Mouse (Mus musculus) heart, embryonic 14.5 days (tissue): ENCODE measurements around the gene Upk3b. TPM values are rescaled to one million over a fixed set of nuclear protein-coding genes. Genes with fewer than 3 reads are reported as not detected.

Experiments
- ATAC-seq: fragments of 200-750 bp; cut with Nextera tagmentation; 2 replicates; pipeline ENCODE4 v1.8.0; 2017; ENCODE audit warnings: low read depth, moderate TSS enrichment; ENCODE audit not compliant: insufficient number of reproducible peaks, insufficient read depth, low FRiP score
- H3K27ac ChIP-seq, 2 experiments: fragments of 200-500 bp in 1 of 2; fragments of 300-500 bp in 1 of 2; sonication (generic) in 1 of 2; replicated peaks in 1 of 2; 2 replicates each; pipeline ENCODE4 v1.5.1; 2012 to 2014; ENCODE audit warnings: low read depth in 2 of 2, low read length in 2 of 2, control low read depth in 1 of 2, mild to moderate bottlenecking in 1 of 2, mixed read lengths in 1 of 2; ENCODE audit not compliant: control insufficient read depth in 1 of 2, insufficient read depth in 1 of 2
- H3K27me3 ChIP-seq: fragments of 300-500 bp; sonication (generic); 2 replicates; pipeline ENCODE4 v1.6.1; 2014; ENCODE audit warnings: mild to moderate bottlenecking, low read length, control low read depth; ENCODE audit not compliant: control insufficient read depth, insufficient read depth
- H3K36me3 ChIP-seq: fragments of 300-500 bp; sonication (generic); 2 replicates; pipeline ENCODE4 v1.6.1; 2014; ENCODE audit warnings: mild to moderate bottlenecking, control low read depth, low read length, mixed read lengths; ENCODE audit not compliant: control insufficient read depth, insufficient read depth
- H3K4me1 ChIP-seq, 2 experiments: fragments of 200-500 bp in 1 of 2; fragments of 300-500 bp in 1 of 2; sonication (generic) in 1 of 2; 2 replicates each; pipeline ENCODE4 v1.6.1; 2012 to 2014; ENCODE audit warnings: low read length in 2 of 2, control low read depth in 1 of 2, mixed read lengths in 1 of 2; ENCODE audit not compliant: control insufficient read depth in 2 of 2, insufficient read depth in 2 of 2
- H3K4me2 ChIP-seq: fragments of 300-500 bp; sonication (generic); 2 replicates; pipeline ENCODE4 v1.6.1; 2014; ENCODE audit warnings: mild to moderate bottlenecking, low read length
- H3K4me3 ChIP-seq, 2 experiments: fragments of 200-500 bp in 1 of 2; fragments of 300-500 bp in 1 of 2; sonication (generic) in 1 of 2; 2 replicates each; pipeline ENCODE4 v1.5.1; 2012 to 2014; ENCODE audit warnings: low read length in 2 of 2, mild to moderate bottlenecking in 2 of 2, control low read depth in 1 of 2, low read depth in 1 of 2, moderate library complexity in 1 of 2; ENCODE audit not compliant: control insufficient read depth in 1 of 2, insufficient read depth in 1 of 2
- H3K9ac ChIP-seq: fragments of 300-500 bp; sonication (generic); 2 replicates; pipeline ENCODE4 v1.6.1; 2014; ENCODE audit warnings: mild to moderate bottlenecking, low read length
- H3K9me3 ChIP-seq: fragments of 300-500 bp; sonication (generic); 2 replicates; pipeline ENCODE4 v1.6.1; 2016; ENCODE audit warnings: low read length, control low read depth; ENCODE audit not compliant: control insufficient read depth
- WGBS: fragments of 180-500 bp; shearing (Covaris S2); extraction: QIAGEN DNeasy Blood & Tissue Kit; methylation state at CpG from one replicate; pipeline ENCODE4 v1.1.7; 2014; 5-methylcytosine and 5-hydroxymethylcytosine counted together
- polyA plus RNA-seq: library from polyadenylated mRNA; unstranded; fragments of >200 nt; fragmentation: Nextera tagmentation; extraction: Ambion mirVana; gene quantifications from 2 replicates; pipeline ENCODE4 v1.2.1, GENCODE M21; 2014

Upk3b gene
- polyA plus RNA-seq: 22.5 and 35.4 TPM in 2 replicates

GRCm38 (mm10) chr5:136038258-136039214, at the start of gene Upk3b:
Upk3b (plus strand) TSS chr5:136038496.
- no peaks in the 10 kb centered on the region for H3K9me3 ChIP-seq
- peak within 1 kb of the TSS in 1 of 2 experiments; percentile 18; a peak in 1 of 4 replicates for H3K27ac ChIP-seq
- no peak within 1 kb of the TSS for H3K9ac ChIP-seq
- H3K4me3 ChIP-seq: peak within 1 kb of the TSS in 1 of 2 experiments; percentile 12; a peak in 2 of 4 replicates
- H3K36me3 ChIP-seq: no peaks in the 10 kb centered on the region
- ATAC-seq: peak; percentile 28; the same call in 1 of the 2 replicates
- H3K27me3 ChIP-seq: no peaks in the 10 kb centered on the region
- H3K4me1 ChIP-seq: peaks cover 0 to 6% of the 10 kb centered on the region in 2 experiments; a peak in 2 of 4 replicates
- no peak within 1 kb of the TSS for H3K4me2 ChIP-seq
- 42% methylated on average over 17 of the region's 17 CpGs for WGBS

- no peaks in the 10 kb centered on the region for H3K36me3 ChIP-seq
- no peak overlapping the region for H3K9ac ChIP-seq
- no peaks in the 10 kb centered on the region for H3K9me3 ChIP-seq
- no peaks in the 10 kb centered on the region for H3K27me3 ChIP-seq
- H3K4me2 ChIP-seq: no peak overlapping the region
- H3K4me3 ChIP-seq: no peak overlapping the region
- ATAC-seq: no peak
- WGBS: 71% methylated on average over 5 of the region's 5 CpGs
- peaks cover 0 to 5% of the 10 kb centered on the region in 2 experiments; a peak in 1 of 4 replicates for H3K4me1 ChIP-seq
- H3K27ac ChIP-seq: no peak overlapping the region
These were observed 47.7 kb upstream of the Upk3b start for GRCm38 (mm10) chr5:135990601-135991000.

GRCm38 (mm10) chr5:135993381-135993965, 44.8 kb upstream of the Upk3b start:
- H3K36me3 ChIP-seq: peaks cover 24% of the 10 kb centered on the region
- H3K27ac ChIP-seq: no peak overlapping the region
- no peak overlapping the region for H3K4me2 ChIP-seq
- no peak for ATAC-seq
- H3K9me3 ChIP-seq: no peaks in the 10 kb centered on the region
- H3K9ac ChIP-seq: no peak overlapping the region
- H3K4me3 ChIP-seq: no peak overlapping the region
- WGBS: 43% methylated on average over 5 of the region's 5 CpGs
- peaks cover 0 to 8% of the 10 kb centered on the region in 2 experiments; a peak in 1 of 4 replicates for H3K4me1 ChIP-seq
- H3K27me3 ChIP-seq: no peaks in the 10 kb centered on the region

- Histone ChIP-seq H3K9me3 (no peaks in the 10 kb centered on the region), H3K27me3 (no peaks in the 10 kb centered on the region), H3K4me2 (no peak overlapping the region), H3K4me3 (peak overlapping the region in 1 of 2 experiments; percentile 81; a peak in 2 of 4 replicates), H3K36me3 (peaks cover 32% of the 10 kb centered on the region), H3K27ac (no peak overlapping the region; a peak in 1 of 4 replicates), H3K9ac (no peak overlapping the region), H3K4me1 (peaks cover 0 to 8% of the 10 kb centered on the region in 2 experiments; a peak in 1 of 4 replicates)
- no peak for ATAC-seq
- WGBS: 60% methylated on average over 8 of the region's 8 CpGs
These were observed 44.0 kb upstream of the Upk3b start for GRCm38 (mm10) chr5:135994335-135994724.

GRCm38 (mm10) chr5:135994725-135995687, 43.3 kb upstream of the Upk3b start, which contains the start of gene Dtx2:
Dtx2 (plus strand) TSS chr5:135994800.
- H3K27ac ChIP-seq: peak within 1 kb of the TSS in 1 of 2 experiments; percentile 82; a peak in 3 of 4 replicates
- peaks cover 38% of the 10 kb centered on the region for H3K36me3 ChIP-seq
- WGBS: 2% methylated on average over 47 of the region's 47 CpGs
- no peaks in the 10 kb centered on the region for H3K9me3 ChIP-seq
- ATAC-seq: peak; percentile 84
- no peaks in the 10 kb centered on the region for H3K27me3 ChIP-seq
- H3K4me2 ChIP-seq: peak within 1 kb of the TSS; percentile 87
- H3K4me1 ChIP-seq: peaks cover 0 to 8% of the 10 kb centered on the region in 2 experiments; a peak in 1 of 4 replicates
- H3K4me3 ChIP-seq: peak within 1 kb of the TSS; percentile 77 to 81
- H3K9ac ChIP-seq: peak within 1 kb of the TSS; percentile 87

GRCm38 (mm10) chr5:135996162-135996561, 42.1 kb upstream of the Upk3b start:
- Histone ChIP-seq H3K27ac (no peak overlapping the region), H3K9me3 (no peaks in the 10 kb centered on the region), H3K9ac (peak overlapping the region; percentile 87; the same call in 1 of the 2 replicates), H3K4me1 (peaks cover 0 to 8% of the 10 kb centered on the region in 2 experiments; a peak in 1 of 4 replicates), H3K27me3 (no peaks in the 10 kb centered on the region), H3K36me3 (peaks cover 44% of the 10 kb centered on the region), H3K4me3 (no peak overlapping the region), H3K4me2 (peak overlapping the region; percentile 87; the same call in 1 of the 2 replicates)
- ATAC-seq: no peak
- WGBS: 85% methylated on average over 8 of the region's 8 CpGs
